Mouse (Mus musculus) monocyte, adult 5-6 weeks (primary cell): ENCODE data around the gene Thy1. TPM values are rescaled to one million over a fixed set of nuclear protein-coding genes. Genes with fewer than 3 reads are reported as not detected.

ENCODE experiments used
- ATAC-seq: fragments of 153-309, 156-312 bp; replicated peaks from 2 replicates; pipeline ENCODE4 v1.8.0; 2017; ENCODE audit warnings: mild to moderate bottlenecking; ENCODE audit not compliant: low TSS enrichment, insufficient number of reproducible peaks, severe bottlenecking, poor library complexity, low FRiP score
- total RNA-seq: library from RNA; stranded (forward); fragments of 200-1000, 200-491, 200-594 nt; gene quantifications from 3 replicates; pipeline ENCODE4 v1.2.3, GENCODE M21; 2017

The Thy1 gene
- total RNA-seq, 1 experiment from 2014 or later = 34.3 TPM

DNA sequence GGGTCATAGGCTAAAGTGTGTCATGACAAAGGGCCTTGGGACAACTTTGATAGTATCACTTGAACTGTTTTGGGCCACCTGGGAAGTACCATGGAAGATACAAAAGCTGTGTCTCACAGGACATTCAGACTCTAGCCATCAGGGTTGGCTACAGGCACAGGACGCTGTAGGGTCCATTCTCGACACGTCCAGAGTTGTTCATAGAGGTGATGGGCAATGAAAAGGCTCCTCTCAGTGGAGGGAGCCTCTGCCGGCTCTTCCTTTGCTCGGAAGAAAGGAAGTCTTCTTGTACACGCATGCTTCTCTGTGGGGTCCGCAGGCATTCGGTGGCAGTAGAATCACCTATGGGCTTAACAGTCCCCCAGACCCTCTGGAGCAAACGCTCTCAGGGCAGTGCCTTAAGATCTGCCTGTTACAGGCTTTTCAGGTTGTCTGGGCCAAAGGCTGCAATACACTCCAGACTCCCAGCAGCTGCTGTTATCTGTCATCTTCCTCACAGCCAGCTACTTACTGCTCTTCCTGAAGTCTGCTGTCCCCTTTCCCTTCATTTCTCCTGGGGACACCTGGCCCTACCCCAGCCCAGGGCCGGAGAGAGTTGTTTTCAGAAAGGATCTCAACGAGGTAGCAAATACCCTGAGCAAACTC, 34.2 kb downstream of the Thy1 start:
- no peak for ATAC-seq

GRCm38 (mm10) chr9:44078136-44078797, 35.1 kb downstream of the Thy1 start:
- no peak for ATAC-seq

GRCm38 (mm10) chr9:44078955-44079756, 36.0 kb downstream of the Thy1 start:
- ATAC-seq = no peak

DNA sequence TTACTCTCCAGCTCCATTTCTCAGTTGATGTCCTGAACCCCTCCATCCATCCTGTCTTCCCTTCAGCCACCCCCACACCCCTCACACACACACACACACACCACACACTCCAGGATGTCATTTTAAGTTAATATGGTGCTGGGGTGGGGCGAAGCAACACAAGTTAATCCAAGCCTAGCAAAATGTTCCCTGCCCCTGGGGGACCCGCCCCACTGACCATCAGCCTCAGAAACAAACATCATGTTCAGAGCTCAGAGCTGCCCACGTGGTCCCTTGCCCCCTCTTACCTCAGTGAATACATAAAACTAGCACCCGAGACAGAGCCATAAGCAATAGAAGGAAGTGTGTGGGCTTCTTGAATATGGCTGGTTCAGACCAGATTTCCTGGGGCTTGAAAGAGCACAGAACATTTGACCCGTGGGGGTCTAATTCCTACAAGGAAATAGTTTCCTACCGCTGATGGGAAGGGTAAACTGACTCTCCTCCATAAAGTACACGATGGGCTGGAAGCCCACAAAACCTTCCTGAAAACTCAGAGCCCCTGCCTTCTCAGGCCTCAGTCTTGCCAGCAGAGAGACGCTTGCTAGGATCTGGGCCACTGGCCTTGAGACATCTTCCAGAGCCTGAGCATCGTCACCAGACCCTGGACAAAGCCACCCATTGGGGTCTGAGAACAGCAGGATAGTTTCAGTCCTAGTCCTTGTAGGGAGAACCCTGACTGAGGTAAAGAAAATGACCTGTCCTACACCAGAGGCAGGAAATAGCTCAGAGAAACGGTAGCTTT, 37.0 kb downstream of the Thy1 start:
- no peak for ATAC-seq

GRCm38 (mm10) chr9:44080953-44081352, 37.8 kb downstream of the Thy1 start:
- peak; percentile 60 for ATAC-seq

GRCm38 (mm10) chr9:44081581-44081980, 38.4 kb downstream of the Thy1 start:
- ATAC-seq = no peak

- no peak for ATAC-seq
These were observed 39.1 kb downstream of the Thy1 start for GRCm38 (mm10) chr9:44082266-44082665.

- ATAC-seq = no peak
These were observed 40.4 kb downstream of the Thy1 start for GRCm38 (mm10) chr9:44083392-44084121.

- no peak for ATAC-seq
These were observed 41.1 kb downstream of the Thy1 start for GRCm38 (mm10) chr9:44084236-44084635.

DNA sequence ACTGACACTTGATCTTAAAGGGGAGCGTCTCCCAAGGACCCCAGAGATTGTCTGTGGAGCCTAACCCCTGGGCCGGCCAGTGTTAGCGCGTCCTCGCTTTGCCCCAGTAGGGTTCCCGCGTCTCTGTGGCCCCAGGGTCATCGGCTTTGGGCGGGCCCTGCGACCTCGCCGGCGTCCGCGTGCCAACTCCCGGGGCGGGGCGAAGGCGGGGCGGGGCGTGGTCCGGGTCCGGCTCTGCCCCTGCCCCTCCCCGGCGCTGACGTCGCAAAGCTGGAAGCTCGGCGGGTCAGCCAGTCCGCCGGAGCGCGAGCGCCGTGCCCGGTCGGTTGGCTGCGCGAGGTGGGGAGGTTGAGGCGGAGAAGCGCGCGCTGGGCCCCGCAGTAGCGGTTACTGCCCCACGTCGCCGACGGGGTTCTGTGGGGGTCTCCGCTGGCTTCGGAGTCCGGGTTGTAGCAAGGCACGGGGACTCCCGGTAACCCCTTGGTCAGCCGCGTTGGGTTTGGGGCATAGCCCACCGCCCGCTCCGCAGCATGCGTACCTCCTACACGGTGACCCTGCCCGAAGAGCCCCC, 41.6 kb downstream of the Thy1 start:
- ATAC-seq = peak; percentile 32; the same call in 1 of the 2 replicates

- ATAC-seq = no peak
These were observed 42.1 kb downstream of the Thy1 start for GRCm38 (mm10) chr9:44085276-44085675.

DNA sequence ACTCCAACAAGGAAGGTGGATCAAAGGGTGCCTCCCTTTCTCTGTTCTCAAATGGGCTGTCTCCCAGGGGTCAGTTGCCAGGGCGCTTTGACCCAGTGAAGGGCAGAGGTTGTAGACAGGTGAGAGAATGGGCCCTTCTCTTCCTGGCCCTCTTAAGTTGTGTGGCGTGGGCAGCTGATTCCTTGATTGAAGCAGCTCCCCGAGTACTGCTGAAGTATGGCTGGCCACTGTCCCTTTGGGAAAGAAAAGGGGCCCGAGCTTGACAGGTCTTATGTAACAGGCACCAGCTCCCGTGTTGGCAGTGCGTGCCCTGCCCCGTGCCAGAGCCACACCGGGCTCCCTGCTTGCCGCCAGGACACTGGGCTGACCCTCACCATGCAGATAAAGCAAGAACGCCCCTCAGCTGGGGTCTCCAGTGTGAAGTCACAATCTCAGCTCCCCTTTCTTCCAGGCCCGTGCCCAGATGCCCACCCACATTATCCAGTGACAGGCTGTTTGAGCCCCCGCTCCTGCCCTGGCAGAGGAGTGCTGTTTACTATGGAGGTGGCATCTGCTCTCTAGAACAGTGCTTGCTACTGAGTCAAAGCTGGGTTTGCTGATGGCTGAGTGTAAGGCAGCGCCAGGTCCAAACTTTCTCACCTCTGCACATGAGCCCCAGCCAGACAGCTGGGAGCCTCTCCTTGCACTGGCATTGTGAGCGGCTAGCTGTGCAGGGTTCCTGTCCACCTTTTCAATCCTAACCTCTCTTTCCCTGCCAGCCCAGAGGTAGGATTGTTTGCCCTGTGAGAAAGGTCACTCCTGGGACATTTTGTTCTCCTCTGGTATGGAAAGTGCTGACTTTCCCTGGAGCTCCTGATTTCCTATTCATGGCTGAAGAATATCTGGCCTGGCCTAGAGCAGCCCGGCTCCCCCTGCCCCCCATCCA, 42.8 kb downstream of the Thy1 start:
- no peak for ATAC-seq

- no peak for ATAC-seq
These were observed 43.8 kb downstream of the Thy1 start for GRCm38 (mm10) chr9:44086960-44087359.

DNA sequence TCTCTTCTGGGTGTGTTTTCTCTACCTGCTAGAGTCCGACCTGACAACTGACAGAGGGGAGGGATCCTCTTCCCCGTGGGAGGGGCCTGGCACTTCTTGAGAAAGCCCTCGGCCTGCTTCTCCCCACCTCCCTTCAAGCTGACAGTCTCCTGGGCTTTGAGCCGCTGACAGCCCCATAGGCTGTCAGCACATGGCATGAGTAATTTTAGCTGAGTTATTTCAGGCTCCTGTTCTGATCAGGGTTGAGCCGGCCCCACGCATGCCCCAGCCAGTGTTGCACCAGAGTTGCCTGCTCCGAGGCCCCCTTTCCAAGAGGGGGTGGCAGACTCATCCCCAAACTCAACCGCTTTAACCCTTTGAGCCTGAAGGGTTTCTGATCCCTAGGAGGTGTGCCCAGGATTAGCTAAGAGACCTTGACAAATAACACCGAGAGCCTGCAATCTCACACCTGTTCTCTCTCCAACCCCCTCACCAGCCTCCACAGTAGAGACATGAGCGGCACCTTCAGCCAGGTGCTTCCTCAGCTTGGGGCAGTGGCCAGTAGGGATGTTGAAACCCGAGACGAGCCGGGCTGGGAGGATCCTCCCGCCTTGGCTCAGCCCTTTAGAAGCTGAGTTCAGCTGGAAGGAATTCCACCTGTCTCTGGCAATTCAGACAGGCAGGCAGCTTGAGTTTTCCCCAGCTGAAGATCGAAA, 44.7 kb downstream of the Thy1 start:
- no peak for ATAC-seq

DNA sequence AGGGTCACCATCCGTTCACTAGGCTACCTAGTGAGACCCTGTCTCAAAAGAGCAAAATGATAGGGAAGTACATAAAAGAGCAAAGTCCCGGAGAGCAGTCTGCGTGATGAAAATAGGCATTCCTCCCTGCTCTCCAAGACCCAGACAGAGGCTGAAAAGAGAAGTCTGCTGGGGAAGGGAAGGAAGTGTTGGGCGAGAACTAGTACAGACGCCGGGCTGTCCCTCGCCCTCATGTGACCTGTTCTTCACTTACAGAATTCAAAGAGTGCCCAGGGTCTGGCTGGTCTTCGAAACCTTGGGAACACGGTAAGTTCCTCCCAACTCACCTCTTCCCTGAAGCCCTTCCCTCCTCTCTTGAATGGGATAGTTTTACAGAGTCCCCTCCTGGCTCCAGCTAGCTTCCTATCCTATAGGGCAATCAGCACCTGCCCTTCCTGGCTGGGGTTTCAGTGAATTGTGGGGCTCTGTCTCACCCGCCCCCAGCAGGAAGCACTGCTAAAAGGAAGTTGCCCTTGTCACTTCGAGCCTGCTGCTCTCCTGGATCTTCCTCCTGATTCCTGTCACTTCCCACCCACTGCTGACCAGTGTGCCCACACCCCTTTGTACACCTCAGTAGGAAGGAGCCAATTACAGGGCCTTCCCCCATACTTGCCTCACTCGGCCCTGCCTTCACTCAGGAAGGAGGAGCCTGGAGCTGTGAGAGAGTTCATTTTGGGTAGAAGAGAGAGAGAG, 45.9 kb downstream of the Thy1 start:
- ATAC-seq = peak; percentile 61
